Mouse (Mus musculus) forebrain, postnatal 0 days (tissue): ENCODE measurements at regions not wholly inside any gene's neighbourhood (a gene's known extent, or its start where the extent isn't known, plus 50 kb on each side); places are given as distances from the start of the nearest gene placed in this dataset.

Source experiments
- ATAC-seq: fragments of 200-750 bp; cut with Nextera tagmentation; 2 replicates; pipeline ENCODE4 v1.8.0; 2017; ENCODE audit warnings: mild to moderate bottlenecking, moderate library complexity
- DNase-seq: peaks from one replicate; pipeline ENCODE4 v3.0.0-alpha.2; 2015
- H3K27ac ChIP-seq: fragments of 300-500 bp; sonication (generic); 2 replicates; pipeline ENCODE4 v1.5.1; 2014; ENCODE audit warnings: low read depth, mild to moderate bottlenecking, antibody characterized with exemption, low read length, moderate library complexity, mixed read lengths
- H3K27me3 ChIP-seq: fragments of 300-500 bp; sonication (generic); 2 replicates; pipeline ENCODE4 v1.6.1; 2014; ENCODE audit warnings: mild to moderate bottlenecking, low read length, mixed read lengths; ENCODE audit not compliant: insufficient read depth
- H3K36me3 ChIP-seq: fragments of 300-500 bp; sonication (generic); 2 replicates; pipeline ENCODE4 v1.6.1; 2014; ENCODE audit warnings: mild to moderate bottlenecking, moderate library complexity; ENCODE audit not compliant: insufficient read depth
- H3K4me1 ChIP-seq: fragments of 300-500 bp; sonication (generic); 2 replicates; pipeline ENCODE4 v1.6.1; 2014; ENCODE audit warnings: antibody characterized with exemption; ENCODE audit not compliant: insufficient read depth
- H3K4me2 ChIP-seq: fragments of 300-500 bp; sonication (generic); 2 replicates; pipeline ENCODE4 v1.6.1; 2014; ENCODE audit warnings: low read depth, mild to moderate bottlenecking, moderate library complexity
- H3K4me3 ChIP-seq: fragments of 300-500 bp; sonication (generic); 2 replicates; pipeline ENCODE4 v1.5.1; 2014; ENCODE audit warnings: low read depth, low read length, mixed read lengths
- H3K9ac ChIP-seq: fragments of 300-500 bp; sonication (generic); 2 replicates; pipeline ENCODE4 v1.6.1; 2014; ENCODE audit warnings: mild to moderate bottlenecking
- H3K9me3 ChIP-seq: fragments of 300-500 bp; sonication (generic); 2 replicates; pipeline ENCODE4 v1.6.1; 2016; ENCODE audit warnings: low read length
- CTCF ChIP-seq: sonication (generic); IDR thresholded peaks from 2 replicates; pipeline ENCODE4 v1.5.1; 2016; ENCODE audit warnings: antibody characterized with exemption, control low read depth, low read depth
- WGBS: fragments of 180-500 bp; shearing (Covaris S2); extraction: QIAGEN DNeasy Blood & Tissue Kit; methylation state at CpG from one replicate; pipeline ENCODE4 v1.1.7; 2014; 5-methylcytosine and 5-hydroxymethylcytosine counted together

DNA sequence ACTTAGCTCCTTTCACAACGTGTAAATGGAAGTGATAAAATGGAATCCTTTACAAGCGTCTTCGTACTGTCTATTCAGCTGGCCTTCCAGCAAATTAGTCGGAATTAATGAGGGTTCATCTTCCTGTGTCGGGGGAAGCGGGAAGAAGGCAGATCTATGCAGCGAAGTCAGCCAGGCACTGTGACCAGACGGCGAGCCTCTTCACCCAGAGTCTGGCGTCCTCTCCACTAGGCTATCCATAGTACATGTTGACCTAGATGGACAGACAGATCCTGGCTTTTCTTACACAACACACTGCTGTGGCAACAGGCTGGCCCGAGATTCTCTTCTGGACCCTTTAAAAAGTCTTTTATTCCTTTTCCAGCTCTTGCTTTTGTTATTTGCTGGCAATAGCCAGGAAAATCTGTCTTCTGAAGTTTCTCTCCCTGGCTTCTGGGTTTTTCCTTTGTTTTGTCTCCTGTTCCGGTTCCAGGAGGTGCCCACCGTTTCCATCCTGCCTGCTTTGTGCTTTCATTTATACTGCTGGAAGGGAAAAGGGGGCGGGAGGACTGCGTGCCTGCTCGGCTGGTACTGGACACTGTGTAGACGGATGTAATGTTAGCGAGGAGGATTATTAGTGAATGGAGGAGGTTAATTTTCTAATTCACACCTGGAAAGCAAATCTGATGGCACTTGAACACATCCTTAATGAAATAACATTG is 213.3 kb upstream of the Ppp2r3a start:
- Histone ChIP-seq H3K27ac (no peak overlapping the region), H3K36me3 (no peaks in the 10 kb centered on the region), H3K9ac (no peak overlapping the region), H3K27me3 (no peaks in the 10 kb centered on the region), H3K4me2 (no peak overlapping the region; the same call in 1 of the 2 replicates), H3K9me3 (no peaks in the 10 kb centered on the region), H3K4me1 (no peaks in the 10 kb centered on the region), H3K4me3 (no peak overlapping the region)
- ATAC-seq (peak; percentile 40; the same call in 1 of the 2 replicates), DNase-seq (peak; percentile 30)
- no peak for TF ChIP-seq CTCF
- 23% methylated on average over 18 of the region's 18 CpGs for WGBS

DNA sequence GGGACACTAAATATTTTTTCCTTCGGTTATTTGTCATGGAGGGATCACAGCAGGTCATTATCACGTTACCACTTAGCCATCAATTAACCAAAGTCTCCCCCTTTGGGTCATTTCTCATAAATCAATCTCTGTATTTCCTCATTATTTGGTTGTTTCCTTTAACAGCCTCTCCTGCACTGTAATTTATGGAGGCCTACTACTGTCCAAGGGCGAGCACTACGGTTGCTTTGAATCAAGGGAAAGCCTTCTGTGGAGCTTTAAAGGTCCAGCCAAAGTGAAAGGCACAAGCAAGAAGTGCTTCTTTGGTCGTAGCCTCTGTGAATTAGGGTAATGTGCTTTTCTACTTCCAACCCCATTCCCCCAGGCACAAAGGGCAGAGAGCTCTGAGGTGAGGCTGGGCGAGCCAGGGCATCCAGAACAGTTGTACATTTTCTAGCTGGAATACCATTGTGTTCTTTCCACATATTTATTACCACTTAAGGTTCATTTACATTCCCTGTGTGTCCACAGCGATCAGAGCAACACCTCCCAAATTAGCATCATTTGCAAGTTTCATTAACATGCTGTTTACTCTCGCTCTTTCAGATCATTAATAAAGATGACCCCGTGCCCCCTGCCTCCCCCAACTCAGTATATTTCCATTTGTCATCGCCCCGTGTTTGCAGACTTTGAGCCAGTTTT is 207.5 kb upstream of the Ppp2r3a start:
- H3K27me3 ChIP-seq, result no peaks in the 10 kb centered on the region
- no peaks in the 10 kb centered on the region for H3K9me3 ChIP-seq
- H3K4me2 ChIP-seq, result no peak overlapping the region
- ATAC-seq (0 out of 2 replicates have a peak, but pooled peaks have one; percentile 12), DNase-seq (no peak)
- H3K4me1 ChIP-seq, result peaks cover 7% of the 10 kb centered on the region; the same call in 1 of the 2 replicates
- TF ChIP-seq CTCF, result no peak
- H3K9ac ChIP-seq, result no peak overlapping the region
- 33% methylated on average over 11 of the region's 11 CpGs for WGBS
- no peaks in the 10 kb centered on the region for H3K36me3 ChIP-seq
- no peak overlapping the region for H3K4me3 ChIP-seq
- H3K27ac ChIP-seq, result peak overlapping the region; percentile 45; the same call in 1 of the 2 replicates

DNA sequence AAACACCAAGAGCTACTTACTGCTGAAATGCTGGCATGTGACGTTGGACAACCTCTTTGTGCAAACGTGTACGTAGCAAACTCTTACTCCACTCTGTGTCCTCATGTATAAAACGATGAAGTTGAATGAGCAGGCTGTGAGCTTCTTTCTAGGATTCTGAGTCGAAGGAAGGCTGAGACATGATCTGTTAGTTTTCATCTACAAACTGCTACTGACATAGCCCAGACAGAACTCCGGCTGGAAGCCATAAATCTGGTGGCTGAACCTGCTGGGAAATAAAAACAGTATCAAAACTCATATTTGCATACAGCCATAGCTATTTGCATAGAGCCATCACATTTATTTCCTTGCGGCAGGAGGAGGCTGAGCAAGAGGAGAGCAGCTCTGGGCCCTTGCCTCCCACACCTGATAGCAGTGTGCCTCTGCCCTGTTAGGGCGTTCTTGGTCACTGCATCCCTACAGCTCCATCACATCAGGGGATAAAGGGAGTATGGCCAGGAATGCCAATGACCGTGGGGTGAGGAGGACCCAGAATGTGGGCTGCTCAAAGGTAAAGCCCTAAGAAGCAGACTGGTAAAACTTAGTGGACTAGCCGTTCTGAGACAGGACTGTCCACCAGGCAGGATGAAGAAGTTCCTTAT is 206.8 kb upstream of the Ppp2r3a start:
- TF ChIP-seq CTCF, result no peak
- H3K4me2 ChIP-seq, result no peak overlapping the region
- H3K27me3 ChIP-seq, result no peaks in the 10 kb centered on the region
- peak overlapping the region; percentile 45; the same call in 1 of the 2 replicates for H3K27ac ChIP-seq
- H3K36me3 ChIP-seq, result no peaks in the 10 kb centered on the region
- peak; percentile 88 for ATAC-seq
- no peak overlapping the region for H3K4me3 ChIP-seq
- no peak overlapping the region for H3K9ac ChIP-seq
- WGBS, result 61% methylated on average over 10 of the region's 10 CpGs
- DNase-seq, result peak; percentile 75
- no peaks in the 10 kb centered on the region for H3K9me3 ChIP-seq
- H3K4me1 ChIP-seq, result peaks cover 7% of the 10 kb centered on the region; the same call in 1 of the 2 replicates

DNA sequence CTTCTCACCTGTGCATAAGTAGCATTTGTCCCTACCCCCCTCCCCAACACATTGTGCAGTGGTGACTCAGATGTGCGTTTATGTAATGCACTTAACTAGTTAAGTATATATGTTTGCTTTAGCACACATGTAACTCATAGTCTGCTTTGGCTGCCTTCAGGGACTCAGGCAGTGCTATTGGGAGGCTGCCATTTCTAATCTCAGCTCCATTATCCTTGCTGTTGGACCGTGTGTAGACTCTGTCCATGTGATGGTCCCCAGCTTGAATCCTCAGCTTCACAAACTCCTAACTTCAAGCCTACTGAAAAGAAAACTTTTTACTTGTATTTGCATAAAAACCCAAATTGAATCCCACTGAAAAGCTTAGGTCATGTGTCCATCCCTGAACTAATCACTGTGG is 194.7 kb upstream of the Ppp2r3a start:
- 0 out of 2 replicates have a peak overlapping the region, but pooled peaks have one; percentile 50 for H3K27ac ChIP-seq
- peak; percentile 42 for DNase-seq
- H3K9me3 ChIP-seq, result no peaks in the 10 kb centered on the region
- no peak overlapping the region for H3K9ac ChIP-seq
- TF ChIP-seq CTCF, result no peak
- H3K4me2 ChIP-seq, result no peak overlapping the region
- 56% methylated on average over 2 of the region's 2 CpGs for WGBS
- H3K4me3 ChIP-seq, result no peak overlapping the region
- H3K4me1 ChIP-seq, result no peaks in the 10 kb centered on the region
- H3K36me3 ChIP-seq, result no peaks in the 10 kb centered on the region
- H3K27me3 ChIP-seq, result no peaks in the 10 kb centered on the region
- peak; percentile 36 for ATAC-seq

DNA sequence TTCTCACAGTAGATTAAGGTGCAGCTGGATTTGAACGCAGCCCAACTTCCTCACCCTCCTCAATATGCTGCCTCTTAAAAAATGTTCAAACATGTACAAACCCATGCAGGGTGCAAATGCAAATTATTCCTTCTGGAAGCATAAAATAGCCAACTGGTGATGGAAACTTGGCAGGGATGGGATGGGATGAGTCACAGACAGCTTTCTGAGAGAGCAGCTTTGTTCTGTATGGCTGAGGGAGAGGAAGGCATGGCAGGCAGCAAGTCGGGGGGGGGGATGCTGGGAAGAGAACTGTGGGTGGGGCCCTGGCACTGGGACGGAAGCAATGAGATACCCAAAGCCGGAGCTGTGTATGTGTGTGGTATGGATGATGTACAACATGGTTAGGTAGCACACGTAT is 194.2 kb upstream of the Ppp2r3a start:
- H3K27me3 ChIP-seq, result no peaks in the 10 kb centered on the region
- 0 out of 2 replicates have a peak overlapping the region, but pooled peaks have one; percentile 50 for H3K27ac ChIP-seq
- no peak overlapping the region for H3K4me2 ChIP-seq
- no peaks in the 10 kb centered on the region for H3K36me3 ChIP-seq
- DNase-seq, result peak; percentile 88
- 52% methylated on average over 5 of the region's 5 CpGs for WGBS
- no peaks in the 10 kb centered on the region for H3K4me1 ChIP-seq
- no peak overlapping the region for H3K4me3 ChIP-seq
- no peak overlapping the region for H3K9ac ChIP-seq
- TF ChIP-seq CTCF, result no peak
- H3K9me3 ChIP-seq, result no peaks in the 10 kb centered on the region
- ATAC-seq, result peak; percentile 96

DNA sequence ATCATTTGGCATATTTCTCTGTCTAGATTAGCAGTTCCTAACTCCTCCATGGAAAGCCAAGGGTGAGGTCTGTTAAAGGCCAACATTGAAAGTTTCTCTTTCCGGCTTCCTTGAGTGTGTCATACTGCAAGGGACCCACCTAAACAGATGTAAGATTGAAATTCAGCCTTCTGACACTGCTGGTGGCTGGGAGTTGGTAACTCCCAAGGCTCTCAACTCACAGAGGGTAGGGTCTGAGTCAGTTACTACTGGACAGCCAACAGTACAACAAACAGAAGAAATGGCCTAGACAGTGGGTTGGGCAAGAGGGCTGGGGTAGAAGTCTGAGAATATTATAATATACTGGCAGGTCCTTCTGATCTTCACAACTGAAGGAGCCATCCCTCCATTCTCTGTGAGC is 193.7 kb upstream of the Ppp2r3a start:
- H3K4me1 ChIP-seq, result no peaks in the 10 kb centered on the region
- 91% methylated on average over 1 of the region's 1 CpGs for WGBS
- TF ChIP-seq CTCF, result no peak
- H3K27ac ChIP-seq, result no peak overlapping the region
- no peak overlapping the region for H3K9ac ChIP-seq
- DNase-seq (no peak), ATAC-seq (no peak)
- no peaks in the 10 kb centered on the region for H3K27me3 ChIP-seq
- no peaks in the 10 kb centered on the region for H3K9me3 ChIP-seq
- no peak overlapping the region for H3K4me2 ChIP-seq
- H3K4me3 ChIP-seq, result no peak overlapping the region
- no peaks in the 10 kb centered on the region for H3K36me3 ChIP-seq

DNA sequence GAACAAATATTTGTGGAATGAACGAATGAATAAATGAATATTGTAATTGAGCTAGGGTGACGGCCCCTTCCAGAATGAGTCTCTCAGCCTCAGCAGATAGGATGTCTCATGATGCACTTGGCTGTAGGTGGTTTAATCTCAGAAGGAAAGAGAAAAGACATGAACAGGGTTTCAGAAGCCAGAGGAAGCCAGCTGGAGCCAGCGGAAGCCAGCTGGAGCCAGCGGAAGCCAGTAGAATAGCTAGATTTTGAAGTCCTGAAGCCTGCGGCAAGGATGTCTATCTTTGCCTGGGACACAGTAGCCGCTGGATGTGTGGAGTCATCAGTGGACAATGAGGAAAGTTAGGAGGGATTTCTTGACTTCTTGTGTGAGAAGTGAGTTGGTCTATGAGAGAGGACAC is 188.3 kb upstream of the Ppp2r3a start:
- H3K9me3 ChIP-seq, result no peaks in the 10 kb centered on the region
- no peaks in the 10 kb centered on the region for H3K4me1 ChIP-seq
- H3K4me2 ChIP-seq, result no peak overlapping the region
- H3K9ac ChIP-seq, result no peak overlapping the region
- no peak overlapping the region for H3K27ac ChIP-seq
- H3K4me3 ChIP-seq, result no peak overlapping the region
- H3K27me3 ChIP-seq, result no peaks in the 10 kb centered on the region
- no peak for ATAC-seq
- WGBS, result 74% methylated on average over 6 of the region's 6 CpGs
- no peak for TF ChIP-seq CTCF
- DNase-seq, result no peak
- H3K36me3 ChIP-seq, result no peaks in the 10 kb centered on the region
